Mouse (Mus musculus) adrenal gland, adult 2 months (tissue): ENCODE data around the gene Hagh. TPM values are rescaled to one million over a fixed set of nuclear protein-coding genes. Genes with fewer than 3 reads are reported as not detected.

Experiments used
- DNase-seq: peaks from one replicate; pipeline ENCODE4 v3.0.0; 2021
- polyA plus RNA-seq: library from polyadenylated mRNA; depleted of rRNA; stranded (reverse); fragments of >200 nt; gene quantifications from 2 replicates; pipeline ENCODE4 v1.2.3, GENCODE M21; 2012
- total RNA-seq, 2 experiments: library from RNA; stranded (reverse); gene quantifications; 2 replicates each; pipeline ENCODE4 v1.2.3; 2021

Hagh gene
- total and polyA plus RNA-seq, 3 experiments: 102 to 123 (median 115) TPM

DNA sequence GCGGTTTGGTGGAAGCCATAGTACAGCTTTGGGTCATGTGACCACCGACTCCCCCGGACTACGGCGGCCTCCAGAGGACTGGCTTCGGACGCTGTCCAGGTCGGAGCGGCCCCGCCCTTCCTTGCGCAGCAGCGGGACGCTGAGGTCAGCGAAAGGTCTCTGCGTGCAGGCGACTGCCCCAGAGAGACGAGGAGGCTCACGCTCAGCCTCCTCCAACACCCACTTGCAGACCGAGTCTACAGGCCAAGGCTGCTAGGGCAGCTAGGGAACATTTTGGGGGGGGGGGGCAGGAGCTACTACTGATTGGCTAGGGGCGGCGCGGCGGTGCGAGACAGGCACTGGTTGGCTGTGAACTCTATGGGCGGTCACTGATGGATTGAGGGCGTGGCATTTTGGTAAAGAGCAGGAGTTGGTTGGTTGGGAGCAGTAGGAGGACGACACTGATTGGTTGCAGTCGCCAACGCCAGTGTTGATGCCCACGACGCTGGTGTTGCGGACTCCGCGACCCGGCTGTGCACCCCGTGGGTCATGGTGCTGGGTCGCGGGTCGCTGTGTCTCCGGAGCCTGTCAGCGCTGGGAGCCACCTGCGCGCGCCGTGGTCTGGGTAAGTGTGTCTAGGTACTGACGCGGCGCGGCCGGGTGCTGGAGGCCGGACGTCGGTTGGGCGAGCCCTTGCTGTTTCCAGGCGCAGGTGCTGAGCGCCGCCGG is 10.3 kb downstream of the Hagh start, which contains the start of gene Fahd1:
TSS of gene Fahd1 (minus strand) at position 300 of the 708 bp plus-strand sequence.
- peak; percentile 97 for DNase-seq

DNA sequence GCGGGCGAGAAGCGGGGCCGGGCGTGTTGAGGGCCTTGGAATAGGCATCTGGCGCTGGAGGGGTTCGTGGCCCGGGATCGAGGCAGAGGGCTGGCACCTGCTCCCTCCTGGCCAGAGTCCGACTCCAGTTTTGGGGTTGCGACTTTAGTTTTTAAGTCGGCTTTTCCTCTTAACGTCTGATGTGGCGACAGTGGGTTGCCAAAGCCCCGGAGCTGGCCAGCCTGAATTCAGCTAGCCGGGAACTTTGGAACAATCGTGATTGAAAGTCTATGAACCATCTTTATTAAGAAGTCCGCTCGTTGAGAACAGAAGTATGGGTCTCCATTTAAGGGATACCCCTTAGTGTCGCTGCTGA is 10.8 kb downstream of the Hagh start:
- no peak for DNase-seq

DNA sequence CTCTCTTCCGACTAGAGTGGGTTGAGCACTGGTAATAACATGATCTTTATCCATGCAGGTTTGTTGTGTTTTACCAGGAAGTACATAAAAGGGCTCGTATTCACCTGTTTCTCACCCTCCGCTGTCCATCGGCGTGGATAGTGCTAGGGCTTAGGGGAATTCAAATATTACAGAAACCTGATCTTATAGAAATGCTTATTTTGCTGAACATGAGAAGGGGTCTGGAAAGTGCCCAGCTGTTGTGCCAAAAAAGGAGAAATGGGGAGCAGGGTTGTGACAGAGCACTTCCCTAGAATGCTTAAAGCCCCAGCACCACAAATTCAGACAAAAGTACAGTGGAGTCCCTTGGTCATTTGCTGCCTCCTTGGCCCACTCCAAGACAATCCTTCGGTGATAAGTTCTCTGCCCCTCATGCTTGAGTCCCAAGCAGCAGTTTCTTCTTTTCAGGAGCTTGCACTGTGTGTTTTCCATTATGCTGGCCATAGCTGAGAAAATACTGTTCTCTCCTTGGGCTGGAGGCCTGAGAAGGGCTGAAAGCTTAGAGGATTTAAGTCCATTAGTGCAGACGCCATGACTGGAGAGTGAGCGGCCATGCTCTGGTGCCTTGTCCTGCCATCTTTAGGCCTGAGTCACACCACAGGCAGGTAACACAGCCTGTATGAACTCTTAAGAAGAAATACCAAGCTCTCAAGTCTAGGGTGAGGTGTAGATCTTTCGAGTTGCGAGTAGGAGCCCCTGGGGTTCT is 11.6 kb downstream of the Hagh start:
- DNase-seq: no peak

DNA sequence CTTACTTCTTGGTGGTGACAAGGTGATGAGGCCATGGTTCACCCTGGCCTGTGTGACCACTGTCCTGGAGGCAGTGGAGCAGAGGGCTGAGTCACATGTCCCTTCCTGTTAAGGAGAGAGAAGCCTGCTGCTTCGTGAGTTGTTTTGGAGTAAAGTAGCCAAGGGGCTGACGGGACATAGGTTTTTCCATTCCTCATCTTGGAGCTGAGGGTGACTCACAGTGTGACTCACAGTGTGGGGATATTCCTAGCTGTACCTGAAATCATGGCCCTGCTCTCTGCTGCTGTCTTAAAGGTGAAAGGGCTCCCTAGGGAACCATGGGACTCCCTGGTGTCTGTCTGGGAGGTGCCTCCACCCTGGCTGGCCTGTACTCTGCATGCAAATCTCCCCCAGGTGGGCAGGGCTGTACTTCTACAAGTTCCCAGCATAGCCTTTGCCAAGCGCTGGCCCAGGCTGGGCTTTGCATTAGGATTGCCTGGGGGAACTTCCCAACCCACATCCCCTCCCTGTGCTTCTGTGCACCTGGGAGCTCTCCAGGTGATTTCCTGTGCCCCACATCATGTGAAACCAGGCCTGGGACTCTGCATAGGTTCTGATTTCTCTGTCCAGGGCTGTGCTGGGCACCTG is 16.0 kb downstream of the Hagh start:
- peak; percentile 50 for DNase-seq

DNA sequence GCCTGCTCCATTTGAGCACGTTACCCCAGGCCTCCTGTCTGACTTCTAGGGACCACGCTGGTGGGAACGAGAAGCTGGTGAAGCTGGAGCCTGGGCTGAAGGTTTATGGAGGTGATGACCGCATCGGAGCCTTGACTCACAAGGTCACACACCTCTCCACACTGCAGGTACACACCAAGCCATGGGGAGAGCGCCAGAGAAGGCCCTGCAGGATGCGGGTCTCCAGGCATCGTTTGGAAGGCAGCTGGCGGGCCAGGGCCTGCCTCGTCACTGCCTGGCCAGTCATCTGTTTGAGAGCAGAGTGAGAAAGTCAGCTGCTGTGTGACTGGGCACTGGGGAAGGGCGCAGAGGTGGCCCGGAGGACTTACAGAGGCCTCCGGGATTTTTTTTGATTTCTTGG is 16.6 kb downstream of the Hagh start:
- DNase-seq: no peak

DNA sequence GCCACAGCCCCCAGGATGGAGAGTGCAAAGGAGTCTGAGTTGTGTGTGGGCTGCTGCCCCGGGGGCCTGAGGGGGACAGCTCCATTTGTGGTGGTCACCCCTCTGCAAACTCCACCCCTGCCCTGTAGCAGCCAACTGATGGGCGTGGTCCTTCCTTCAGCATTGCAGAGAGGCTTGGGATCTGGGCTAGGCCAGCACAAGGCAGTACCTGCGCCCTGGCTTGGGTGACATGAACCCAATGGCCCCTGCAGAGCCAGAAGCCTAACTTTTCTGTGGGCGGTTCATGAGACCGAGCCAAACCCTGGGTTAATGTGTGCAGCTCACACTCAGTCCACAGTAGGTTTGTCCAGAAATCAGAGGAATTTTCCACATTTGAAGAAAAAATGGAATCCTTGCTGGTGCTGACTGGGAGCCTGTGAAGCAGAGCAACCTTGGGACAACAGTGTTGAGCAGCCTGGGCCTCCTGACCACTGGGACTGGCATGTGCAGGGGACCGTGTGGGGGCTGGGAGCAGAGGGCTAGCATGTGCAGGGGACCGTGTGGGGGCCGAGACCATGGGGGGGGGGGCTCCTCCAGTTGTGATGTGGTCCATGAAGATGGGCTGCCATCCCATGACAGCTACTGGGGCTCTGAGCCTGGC is 18.0 kb downstream of the Hagh start:
- DNase-seq: no peak

- DNase-seq: no peak
Observed at GRCm38 (mm10) chr17:24858967-24859366, 19.0 kb downstream of the Hagh start.

DNA sequence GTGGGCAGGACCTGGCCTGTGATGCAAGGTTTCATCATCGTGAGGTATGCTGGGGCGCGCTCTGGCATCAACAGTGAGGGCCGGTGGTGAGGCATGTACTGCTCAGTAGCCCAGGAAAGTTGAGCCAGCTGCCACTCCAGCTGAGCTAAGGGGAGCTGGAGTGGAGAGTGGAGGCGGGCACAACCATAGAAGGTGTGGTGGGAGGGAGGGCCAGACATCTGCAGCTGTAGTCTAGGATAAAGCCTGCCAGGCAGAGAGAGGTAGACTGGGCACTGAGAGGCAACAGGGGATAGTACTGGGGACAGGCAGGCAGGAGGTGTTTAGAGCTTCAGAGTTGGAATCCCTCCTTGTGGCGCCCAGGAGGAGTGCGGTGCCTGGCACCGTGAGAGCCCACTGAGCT is 20.1 kb downstream of the Hagh start:
- no peak for DNase-seq

DNA sequence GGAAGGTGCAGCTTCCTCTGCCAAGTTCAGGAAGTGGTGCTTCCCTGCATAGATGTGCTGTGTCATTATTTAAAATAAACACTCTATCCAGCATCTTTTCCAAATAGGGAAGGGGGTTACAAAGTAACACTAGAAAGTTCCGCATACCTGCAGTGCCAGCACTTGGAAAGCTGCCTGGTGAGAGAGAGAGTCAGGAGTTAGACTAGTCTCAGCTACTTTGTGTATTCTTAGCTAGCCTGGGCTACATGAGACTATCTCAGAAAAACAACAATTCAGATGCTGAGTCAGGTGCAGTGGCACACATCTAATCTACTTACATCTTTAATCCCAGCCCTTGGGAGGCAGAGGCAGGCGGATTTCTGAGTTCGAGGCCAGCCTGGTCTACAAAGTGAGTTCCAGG is 21.8 kb downstream of the Hagh start:
- no peak for DNase-seq

- DNase-seq: no peak
Observed at GRCm38 (mm10) chr17:24865776-24866175, 25.8 kb downstream of the Hagh start, which contains the start of gene Igfals. TSS of gene Igfals (plus strand) at chr17:24865997.

DNA sequence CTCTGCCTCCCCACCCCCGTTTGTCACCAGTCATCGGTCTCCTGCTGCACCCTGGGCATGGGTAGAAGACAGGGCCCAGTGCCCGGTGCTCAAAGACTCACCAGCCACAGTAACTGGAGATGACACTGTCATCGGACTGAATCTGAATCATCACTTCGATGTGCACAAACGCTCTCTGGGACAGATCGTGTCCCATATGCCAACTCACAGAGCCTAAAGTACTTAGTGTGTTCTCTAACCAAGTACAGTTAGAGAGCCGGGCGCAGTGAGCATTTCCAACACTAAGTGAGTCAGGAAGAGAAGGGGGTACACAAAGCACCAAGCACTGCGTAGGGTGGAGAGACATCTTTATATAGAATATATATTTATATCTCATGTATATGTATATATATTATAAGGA is 28.0 kb downstream of the Hagh start:
- DNase-seq: no peak

- no peak for DNase-seq
Observed at GRCm38 (mm10) chr17:24873695-24874404, 33.9 kb downstream of the Hagh start.

DNA sequence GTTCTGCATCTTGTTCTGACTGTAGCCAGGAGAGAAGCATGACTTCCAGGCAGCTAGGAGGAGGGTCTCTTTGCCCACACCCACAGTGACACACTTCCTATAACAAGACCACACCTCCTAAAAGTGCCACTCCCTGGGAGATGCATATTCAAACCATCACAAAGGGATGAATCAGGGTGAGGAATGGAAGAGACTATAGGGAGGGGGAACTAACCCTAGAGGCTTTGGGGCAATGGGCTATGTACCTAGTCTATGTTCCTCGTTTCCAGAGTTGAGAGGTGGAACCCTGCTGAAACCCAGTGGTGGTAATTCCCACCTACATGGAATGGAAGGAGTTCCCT is 34.4 kb downstream of the Hagh start:
- no peak for DNase-seq

DNA sequence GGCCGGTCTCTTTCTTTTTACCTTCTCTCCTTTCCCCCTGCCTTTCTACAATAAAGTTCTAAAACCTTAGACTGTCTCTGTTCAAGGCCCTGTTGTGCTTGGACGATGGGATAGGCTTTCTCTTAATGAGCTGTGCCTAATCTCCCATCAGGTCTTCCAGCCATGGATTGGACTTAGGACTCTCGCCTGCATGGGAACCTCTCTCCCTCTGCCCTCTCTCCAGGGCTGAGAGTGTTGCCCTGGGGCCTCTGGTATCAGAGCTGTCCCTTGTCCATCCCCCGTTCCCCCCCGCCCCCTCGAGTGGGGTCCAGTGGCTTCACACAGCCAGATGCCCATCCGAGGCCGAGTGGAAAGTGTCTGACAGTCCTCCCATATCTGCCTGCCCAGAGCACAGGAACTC is 35.0 kb downstream of the Hagh start:
- no peak for DNase-seq

DNA sequence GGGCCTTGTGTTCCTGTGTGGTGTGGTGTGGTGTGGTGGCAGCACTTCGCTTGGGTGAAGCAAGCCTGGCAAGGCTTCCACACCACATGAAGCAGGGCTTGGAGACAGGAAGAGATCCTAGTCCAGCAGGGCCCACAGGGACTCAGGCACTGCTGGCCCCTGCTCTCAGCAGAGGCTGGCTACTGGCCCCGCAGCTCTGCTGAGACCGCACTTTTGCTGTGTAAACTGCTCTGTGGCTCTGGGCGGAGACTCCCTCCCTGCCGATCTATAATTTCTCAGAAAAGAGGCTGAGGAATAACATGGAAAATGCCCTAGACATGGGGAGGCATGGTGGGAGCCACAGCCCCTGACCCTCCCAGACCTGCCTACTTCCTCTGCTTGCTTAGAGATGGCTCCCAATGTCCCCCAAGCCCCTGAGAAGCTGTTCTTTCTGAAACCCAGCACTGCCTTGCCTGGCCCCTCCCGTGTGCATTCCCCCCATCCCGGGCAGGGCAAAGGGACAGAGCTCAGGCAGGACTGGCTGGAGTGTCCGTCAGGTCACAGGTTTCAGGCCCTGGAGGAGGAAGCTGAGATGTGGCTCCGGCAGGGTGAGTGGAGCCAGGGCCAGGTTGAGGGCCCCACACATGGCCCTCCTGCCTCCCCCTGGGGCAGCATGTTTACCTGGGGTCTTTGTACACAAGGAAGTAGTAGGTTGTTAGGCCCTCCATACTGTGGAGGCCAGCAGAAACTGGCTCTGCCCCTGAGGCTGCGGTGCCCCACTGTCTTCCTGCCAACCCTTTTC is 37.6 kb downstream of the Hagh start:
- no peak for DNase-seq

- DNase-seq: peak; percentile 69
Observed at GRCm38 (mm10) chr17:24878117-24878397, 38.1 kb downstream of the Hagh start.

DNA sequence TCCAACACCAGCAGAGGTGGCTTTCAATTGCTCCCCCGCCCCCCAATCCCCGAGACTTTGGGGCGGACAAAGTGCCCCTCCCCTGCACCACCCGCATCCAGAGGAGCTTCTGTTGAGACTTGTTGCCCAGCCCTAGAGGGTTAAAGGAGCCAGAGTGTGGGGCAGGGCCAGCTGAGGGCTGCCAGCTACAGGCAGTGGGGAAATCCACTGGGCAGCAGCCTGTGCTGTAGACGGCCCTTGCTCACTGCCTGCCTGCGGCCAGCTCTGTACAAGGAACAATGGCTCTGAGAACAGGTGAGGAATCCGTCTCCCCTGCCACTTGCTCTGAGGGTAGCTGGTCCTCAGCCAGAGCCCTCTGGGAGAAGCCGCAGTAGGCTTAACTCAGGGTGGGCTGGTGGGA is 38.6 kb downstream of the Hagh start:
- DNase-seq: peak; percentile 36

DNA sequence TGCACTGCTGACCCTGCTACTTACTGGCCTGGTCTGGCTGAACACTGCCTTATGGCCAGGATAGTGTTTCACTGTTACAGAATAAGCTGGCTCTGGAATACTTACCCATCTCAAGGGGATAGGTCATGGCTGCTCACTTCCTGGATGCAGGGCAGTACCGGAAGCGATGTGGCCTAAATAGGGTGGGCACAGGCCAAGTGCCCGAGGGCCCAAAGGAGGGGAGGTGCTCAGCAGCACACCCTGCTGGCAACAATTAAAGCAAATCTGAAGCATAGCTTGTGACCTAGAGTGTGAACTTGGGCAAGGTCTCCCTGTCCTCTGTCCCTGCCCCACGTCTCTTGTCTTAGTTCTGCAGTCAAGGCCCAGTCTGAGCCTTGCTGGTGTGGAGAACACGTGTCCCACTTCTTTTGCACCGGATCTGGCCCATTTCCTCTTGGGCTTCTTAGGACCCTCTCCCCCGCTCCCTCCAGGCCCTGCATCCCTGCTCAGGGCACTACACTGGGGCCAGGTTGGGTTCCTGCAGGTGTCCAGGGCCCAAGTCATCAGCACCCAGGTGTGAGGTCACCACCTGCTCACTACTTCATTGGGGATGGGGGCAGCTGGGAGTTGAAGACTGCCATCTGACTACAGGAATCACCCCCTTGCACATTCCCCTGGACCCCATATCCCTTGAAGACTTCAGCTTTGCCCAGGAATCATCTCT is 41.9 kb downstream of the Hagh start:
- no peak for DNase-seq

DNA sequence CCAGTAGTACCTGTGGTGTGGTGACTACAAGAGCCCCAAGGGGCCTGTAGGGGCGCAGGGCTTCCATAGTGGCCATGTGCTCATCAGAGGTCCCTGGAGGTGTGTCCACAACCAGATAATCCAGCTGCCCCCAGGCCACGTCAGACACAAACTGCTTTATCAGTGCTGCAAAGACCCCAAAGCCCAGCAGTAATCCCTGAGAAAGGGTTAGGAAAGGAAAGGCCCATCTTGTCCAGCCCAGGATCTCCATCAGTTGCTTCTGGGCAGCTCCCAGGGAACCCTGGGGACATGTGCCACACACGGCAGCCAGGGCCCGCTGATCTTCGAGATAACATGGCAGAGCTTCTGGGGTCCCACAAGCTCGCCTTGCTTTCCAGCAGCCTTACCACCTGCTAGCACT is 44.4 kb downstream of the Hagh start:
- DNase-seq: peak; percentile 2

GRCm38 (mm10) chr17:24885356-24886133 is 45.6 kb downstream of the Hagh start:
- DNase-seq: peak; percentile 29
